Mouse (Mus musculus) liver, postnatal 0 days (tissue): ENCODE results near the gene Zdhhc1. TPM values are rescaled to one million over a fixed set of nuclear protein-coding genes. Genes with fewer than 3 reads are reported as not detected.

Source experiments
- ATAC-seq: fragments of 200-750 bp; cut with Nextera tagmentation; 2 replicates; pipeline ENCODE4 v1.8.0; 2017; ENCODE audit warnings: mild to moderate bottlenecking, moderate library complexity
- DNase-seq: peaks from one replicate; pipeline ENCODE4 v3.0.0-alpha.2; 2016
- H3K27ac ChIP-seq: fragments of 300-500 bp; sonication (generic); 2 replicates; pipeline ENCODE4 v1.5.1; 2014; ENCODE audit warnings: antibody characterized with exemption, moderate library complexity, mild to moderate bottlenecking, low read depth
- H3K27me3 ChIP-seq: fragments of 300-500 bp; sonication (generic); 2 replicates; pipeline ENCODE4 v1.6.1; 2014; ENCODE audit warnings: low read length, control low read depth, mixed read lengths; ENCODE audit not compliant: insufficient read depth
- H3K36me3 ChIP-seq: fragments of 300-500 bp; sonication (generic); replicated peaks from 2 replicates; pipeline ENCODE4 v1.6.1; 2014; ENCODE audit warnings: mild to moderate bottlenecking, control low read depth, low read length, moderate library complexity, mixed read lengths; ENCODE audit not compliant: insufficient read depth
- H3K4me1 ChIP-seq: fragments of 300-500 bp; sonication (generic); 2 replicates; pipeline ENCODE4 v1.6.1; 2014; ENCODE audit warnings: antibody characterized with exemption, mild to moderate bottlenecking, control low read depth; ENCODE audit not compliant: insufficient read depth
- H3K4me2 ChIP-seq: fragments of 300-500 bp; sonication (generic); 2 replicates; pipeline ENCODE4 v1.6.1; 2014; ENCODE audit warnings: low read depth, mild to moderate bottlenecking, low read length, moderate library complexity, mixed read lengths
- H3K4me3 ChIP-seq: fragments of 300-500 bp; sonication (generic); 2 replicates; pipeline ENCODE4 v1.5.1; 2014; ENCODE audit warnings: low read depth, low read length
- H3K9ac ChIP-seq: fragments of 300-500 bp; sonication (generic); replicated peaks from 2 replicates; pipeline ENCODE4 v1.6.1; 2014; ENCODE audit warnings: mild to moderate bottlenecking, moderate library complexity
- H3K9me3 ChIP-seq: fragments of 300-500 bp; sonication (generic); 2 replicates; pipeline ENCODE4 v1.6.1; 2016; ENCODE audit warnings: mild to moderate bottlenecking, control low read depth, low read length, mixed read lengths
- CTCF ChIP-seq: sonication (generic); IDR thresholded peaks from 2 replicates; pipeline ENCODE4 v1.5.1; 2016; ENCODE audit warnings: antibody characterized with exemption, low read depth
- EP300 ChIP-seq: IDR thresholded peaks from 2 replicates; pipeline ENCODE4 v1.6.1; 2016; ENCODE audit warnings: antibody characterized with exemption, low read depth, mild to moderate bottlenecking
- WGBS: fragments of 180-500 bp; shearing (Covaris S2); extraction: QIAGEN DNeasy Blood & Tissue Kit; methylation state at CpG from one replicate; pipeline ENCODE4 v1.1.7; 2014; ENCODE audit not compliant: insufficient replicate concordance; 5-methylcytosine and 5-hydroxymethylcytosine counted together
- polyA plus RNA-seq: library from polyadenylated mRNA; unstranded; fragments of >200 nt; fragmentation: Nextera tagmentation; extraction: Ambion mirVana; gene quantifications from 2 replicates; pipeline ENCODE4 v1.2.1, GENCODE M21; 2015

The Zdhhc1 gene
- polyA plus RNA-seq, 1 experiment from 2014 or later = 2.1 TPM

DNA sequence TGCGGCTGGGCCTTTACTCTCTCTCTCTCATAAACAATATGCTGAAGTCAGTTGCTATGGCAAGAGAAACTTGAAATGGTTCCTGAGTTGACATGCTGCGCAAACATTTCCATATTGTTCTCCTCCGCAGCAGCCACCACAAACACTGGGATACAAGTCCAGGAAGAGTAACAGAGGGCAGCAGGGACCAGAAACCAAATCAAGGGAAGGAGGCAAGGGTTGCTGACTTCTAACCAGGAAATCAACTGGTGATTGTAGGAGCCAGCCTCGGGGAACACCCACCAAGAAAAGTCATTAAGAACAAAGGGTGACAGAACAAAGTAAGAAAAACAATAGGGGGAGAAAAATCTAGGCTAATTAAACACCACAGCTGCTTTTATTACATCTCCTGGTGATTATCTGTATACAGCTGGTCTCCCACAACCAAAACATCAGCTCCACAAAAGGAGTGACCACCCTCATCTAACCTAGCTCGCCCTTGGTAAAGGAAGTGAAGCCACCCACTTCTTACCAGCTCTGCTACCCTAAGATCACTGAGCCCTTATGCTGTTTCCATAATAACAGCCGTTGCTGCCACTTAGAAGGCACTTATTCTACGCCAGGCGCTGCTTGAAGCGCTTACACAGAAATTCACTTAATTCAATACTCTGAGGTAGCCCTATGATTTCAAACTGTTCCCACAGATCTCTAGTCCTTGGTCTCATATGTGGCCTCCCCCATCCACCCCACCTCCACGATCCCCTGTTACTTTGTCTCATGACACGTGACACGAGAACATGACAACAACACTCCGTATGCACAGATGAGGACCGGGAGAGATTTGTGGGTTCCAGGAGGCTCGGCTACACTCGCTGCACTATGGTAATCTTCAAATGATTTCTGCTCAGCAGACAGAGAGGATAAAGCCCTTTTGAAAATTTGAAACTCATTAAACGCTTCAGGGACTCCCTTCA lies 1.1 kb downstream of the Zdhhc1 start:
- Histone ChIP-seq H3K9me3 (no peaks in the 10 kb centered on the region), H3K27me3 (no peaks in the 10 kb centered on the region), H3K36me3 (no peaks in the 10 kb centered on the region), H3K4me2 (peak overlapping the region; percentile 99), H3K27ac (0 out of 2 replicates have a peak overlapping the region, but pooled peaks have one; percentile 55), H3K9ac (peak overlapping the region; percentile 82), H3K4me1 (0 out of 2 replicates have a peak, but pooled peaks cover 3% of the 10 kb centered on the region), H3K4me3 (no peak overlapping the region)
- TF ChIP-seq CTCF = no peak
- no peak for ATAC-seq
- 64% methylated on average over 17 of the region's 17 CpGs for WGBS
- no peak for DNase-seq

DNA sequence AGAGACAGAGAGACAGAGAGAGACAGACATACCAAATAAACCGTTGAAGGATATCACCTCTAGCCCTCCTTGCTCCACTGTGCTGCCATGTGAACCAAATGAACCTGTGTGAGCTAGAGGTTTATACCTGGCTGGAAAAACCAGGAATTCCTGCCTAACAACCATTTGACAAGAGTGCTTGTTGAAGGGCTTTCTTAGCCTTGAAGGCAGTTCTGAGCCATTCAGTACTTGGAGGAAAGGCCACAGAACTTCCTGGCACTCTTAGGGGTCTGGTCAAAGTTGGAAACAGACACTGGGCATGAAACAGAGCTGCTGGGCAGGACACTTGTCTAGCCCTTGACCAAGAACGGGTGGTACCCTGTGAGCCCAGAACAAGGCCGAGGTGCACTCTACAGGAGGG lies 2.1 kb downstream of the Zdhhc1 start:
- ATAC-seq = no peak
- H3K9ac ChIP-seq = no peak overlapping the region

DNA sequence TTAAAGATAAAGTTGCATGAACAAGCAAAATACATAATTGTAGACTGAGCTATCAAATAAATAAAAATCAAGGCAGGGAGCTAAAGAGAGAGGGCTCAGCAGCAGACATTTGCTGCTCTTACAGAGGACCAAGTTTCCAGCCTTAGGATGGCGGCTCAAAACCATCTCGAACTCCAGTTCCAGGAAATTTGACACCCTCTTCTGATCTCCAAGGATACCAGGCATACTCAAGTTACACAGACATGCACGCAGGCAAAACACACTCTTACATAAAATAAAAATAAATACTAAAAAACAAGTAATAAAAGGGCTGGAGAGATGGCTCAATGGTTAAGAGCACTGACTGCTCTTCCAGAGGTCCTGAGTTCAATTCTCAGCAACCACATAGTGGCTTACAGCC lies 3.2 kb downstream of the Zdhhc1 start:
- H3K36me3 ChIP-seq = no peaks in the 10 kb centered on the region
- no peak overlapping the region for H3K4me3 ChIP-seq
- no peak overlapping the region for H3K9ac ChIP-seq
- no peaks in the 10 kb centered on the region for H3K27me3 ChIP-seq
- 62% methylated on average over 3 of the region's 3 CpGs for WGBS
- no peaks in the 10 kb centered on the region for H3K9me3 ChIP-seq
- no peak for ATAC-seq
- H3K27ac ChIP-seq = no peak overlapping the region
- H3K4me2 ChIP-seq = no peak overlapping the region
- H3K4me1 ChIP-seq = 0 out of 2 replicates have a peak, but pooled peaks cover 3% of the 10 kb centered on the region
- DNase-seq = no peak
- no peak for TF ChIP-seq EP300
- TF ChIP-seq CTCF = no peak

More for the DNA sequence above, 2.1 kb downstream of the Zdhhc1 start:
- H3K27me3 ChIP-seq = no peaks in the 10 kb centered on the region
- H3K4me2 ChIP-seq = no peak overlapping the region
- TF ChIP-seq EP300 = no peak
- TF ChIP-seq CTCF = no peak
- H3K4me1 ChIP-seq = 0 out of 2 replicates have a peak, but pooled peaks cover 3% of the 10 kb centered on the region
- no peak overlapping the region for H3K4me3 ChIP-seq
- DNase-seq = no peak
- WGBS = 79% methylated on average over 3 of the region's 3 CpGs
- no peaks in the 10 kb centered on the region for H3K36me3 ChIP-seq
- no peak overlapping the region for H3K27ac ChIP-seq
- no peaks in the 10 kb centered on the region for H3K9me3 ChIP-seq

DNA sequence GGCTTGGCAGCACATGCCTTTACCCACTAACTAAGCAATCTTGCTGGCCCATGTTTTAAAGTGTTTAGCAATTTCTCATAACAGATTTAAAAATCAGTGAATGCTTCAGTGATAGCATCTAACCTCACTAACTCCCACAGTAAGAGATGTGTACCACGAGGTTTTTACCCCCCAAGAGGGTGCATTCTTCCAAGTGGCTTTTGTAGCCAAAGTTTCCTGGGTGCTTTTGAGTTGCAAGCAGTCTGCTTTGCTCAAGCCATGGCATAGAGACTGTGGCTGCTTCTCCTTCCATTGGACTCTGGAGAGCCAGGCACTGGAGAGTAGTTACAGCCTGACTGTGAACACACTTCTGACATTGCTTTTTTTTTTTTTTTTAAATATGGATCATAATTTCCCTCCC lies 7.4 kb downstream of the Zdhhc1 start:
- no peaks in the 10 kb centered on the region for H3K4me1 ChIP-seq
- H3K4me3 ChIP-seq = no peak overlapping the region
- H3K27ac ChIP-seq = no peak overlapping the region
- no peak for DNase-seq
- no peak overlapping the region for H3K9ac ChIP-seq
- no peaks in the 10 kb centered on the region for H3K9me3 ChIP-seq
- no peaks in the 10 kb centered on the region for H3K36me3 ChIP-seq
- TF ChIP-seq CTCF (no peak), EP300 (no peak)
- no peaks in the 10 kb centered on the region for H3K27me3 ChIP-seq
- H3K4me2 ChIP-seq = no peak overlapping the region
- 46% methylated on average over 1 of the region's 1 CpGs for WGBS
- ATAC-seq = no peak

DNA sequence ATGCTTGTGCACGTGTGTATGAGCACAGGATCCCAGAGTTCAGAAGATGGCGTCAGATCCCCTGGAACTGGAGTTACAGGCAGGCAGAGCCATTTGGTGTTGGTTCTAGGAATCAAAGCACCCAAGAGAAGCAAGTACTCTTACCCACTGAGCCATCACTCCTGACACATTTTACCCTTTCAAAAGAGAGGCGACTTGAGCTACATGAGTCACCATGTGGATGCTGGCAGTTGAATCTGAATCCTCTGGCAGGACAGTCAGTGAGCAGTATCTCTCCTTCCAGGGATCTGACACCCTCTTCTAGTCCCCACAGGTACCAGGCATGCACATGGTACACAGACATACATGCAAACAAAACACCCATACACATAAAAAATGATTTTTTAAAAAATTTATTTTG lies 8.6 kb downstream of the Zdhhc1 start:
- 67% methylated on average over 3 of the region's 3 CpGs for WGBS
- H3K9ac ChIP-seq = no peak overlapping the region
- no peaks in the 10 kb centered on the region for H3K9me3 ChIP-seq

DNA sequence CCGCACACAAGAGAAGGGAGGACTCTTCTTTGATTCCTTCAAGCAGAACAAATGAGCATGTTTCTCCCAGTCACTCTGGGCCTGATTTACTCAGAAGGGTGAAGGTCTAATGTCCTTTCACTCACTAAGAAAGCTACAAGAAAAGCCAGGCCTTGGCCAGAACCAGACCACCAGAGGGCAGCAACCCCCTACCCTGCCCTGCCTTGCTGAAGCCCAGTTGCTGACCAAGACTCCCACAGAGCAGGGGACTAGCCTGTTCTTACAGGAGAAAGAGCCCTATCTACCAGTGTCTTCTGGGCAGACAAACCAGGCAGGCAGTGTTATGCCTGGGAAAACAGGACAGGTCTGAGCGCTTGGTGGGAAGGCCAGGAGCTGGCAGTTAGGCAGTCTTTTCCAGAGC lies 12.3 kb downstream of the Zdhhc1 start:
- no peaks in the 10 kb centered on the region for H3K9me3 ChIP-seq
- H3K4me2 ChIP-seq = no peak overlapping the region
- no peaks in the 10 kb centered on the region for H3K27me3 ChIP-seq
- H3K4me3 ChIP-seq = no peak overlapping the region
- no peaks in the 10 kb centered on the region for H3K36me3 ChIP-seq
- no peak overlapping the region for H3K27ac ChIP-seq
- TF ChIP-seq EP300 = no peak
- peak; percentile 64 for TF ChIP-seq CTCF
- DNase-seq (peak; percentile 52), ATAC-seq (no peak)
- no peaks in the 10 kb centered on the region for H3K4me1 ChIP-seq
- no peak overlapping the region for H3K9ac ChIP-seq
- WGBS = 68% methylated on average over 2 of the region's 2 CpGs

More for the DNA sequence above, 8.6 kb downstream of the Zdhhc1 start:
- DNase-seq = no peak
- Histone ChIP-seq H3K36me3 (no peaks in the 10 kb centered on the region), H3K4me1 (no peaks in the 10 kb centered on the region), H3K27ac (no peak overlapping the region), H3K4me3 (no peak overlapping the region), H3K27me3 (no peaks in the 10 kb centered on the region), H3K4me2 (no peak overlapping the region)
- no peak for TF ChIP-seq EP300
- no peak for TF ChIP-seq CTCF
- ATAC-seq = no peak
